Mouse (Mus musculus) cortical plate, adult 2 months (tissue): ENCODE data around the gene Stac.

Experiments
- CTCF ChIP-seq: fragments of 200-500 bp; IDR thresholded peaks from 2 replicates; pipeline ENCODE4 v1.5.1; 2011; ENCODE audit warnings: mild to moderate bottlenecking, control low read depth, low read length; ENCODE audit not compliant: insufficient read depth; ENCODE audit errors: extremely low read depth
- POLR2A ChIP-seq: fragments of 200-500 bp; IDR thresholded peaks from 2 replicates; pipeline ENCODE4 v1.6.1; 2011; ENCODE audit warnings: mild to moderate bottlenecking, low read length, control low read depth; ENCODE audit not compliant: insufficient read depth; ENCODE audit errors: extremely low read depth

DNA sequence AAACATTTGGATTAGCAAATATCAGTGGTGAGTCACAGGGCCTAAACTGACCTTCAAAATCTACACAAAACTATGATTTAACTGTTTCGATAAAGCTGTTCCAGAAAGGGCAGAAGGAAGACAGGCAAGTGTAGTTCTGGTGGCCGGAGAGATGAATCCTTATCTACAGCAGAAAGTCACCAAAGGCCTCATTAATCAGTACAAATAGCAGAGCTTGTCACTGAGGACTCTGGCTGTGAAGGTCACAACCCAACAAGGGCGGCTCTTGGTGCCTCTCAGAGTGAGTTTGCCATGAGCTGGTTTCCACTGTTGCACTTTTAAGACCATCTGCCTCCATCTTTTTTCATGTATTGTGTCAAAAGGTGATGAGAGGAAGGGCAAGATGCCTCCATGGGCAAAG lies 78.8 kb downstream of the Stac start:
- TF ChIP-seq CTCF (no peak), POLR2A (no peak)
